ENCODE assay signal across 20 mouse cellular contexts in genomic region chr13:31439761-31440627, GRCm38 (mm10).
DNase-seq lines count a peak whose midpoint lies in the region; ATAC-seq lines count a peak whose summit lies in the region.
"Had no signal": no experiment of that assay in that cellular context is flagged by ENCODE, and none has a peak within 500 bp of the region (broad histone marks: within the 10 kb centered on the region; RNA-seq: fewer than 3 reads in every experiment).

No protein-coding gene starts in this region.

- H3K9me3 ChIP-seq in stomach, embryonic 16.5 days (replicated peaks; ENCODE audit: control insufficient read depth, low read length) = no peaks in the 10 kb centered on the region
- H3K9me3 ChIP-seq: embryonic facial prominence, embryonic 10.5 days; heart, embryonic 15.5 days; hindbrain, embryonic 10.5 days; limb, embryonic 15.5 days; midbrain, embryonic 12.5 days had no signal

- intact Hi-C loops in left cerebral cortex, postnatal 4 days (cut with DNase I) = no loop called here
- intact Hi-C loops in left cerebral cortex, postnatal 10 days (cut with DNase I) = no loop called here

- H3K4me1 ChIP-seq in stomach, embryonic 16.5 days (ENCODE audit: control insufficient read depth, insufficient read depth, low read length) = no peaks in the 10 kb centered on the region
- H3K4me1 ChIP-seq: embryonic facial prominence, embryonic 10.5 days; heart, embryonic 15.5 days; hindbrain, embryonic 10.5 days; limb, embryonic 15.5 days; midbrain, embryonic 12.5 days had no signal

- peak overlapping the region; percentile 17; the same call in 1 of the 2 replicates for H3K27ac ChIP-seq in stomach, embryonic 16.5 days (ENCODE audit: low read length)
- H3K27ac ChIP-seq: embryonic facial prominence, embryonic 10.5 days; heart, embryonic 15.5 days; hindbrain, embryonic 10.5 days; limb, embryonic 15.5 days; macrophage; midbrain, embryonic 12.5 days had no signal

- H3K27me3 ChIP-seq in stomach, embryonic 16.5 days (ENCODE audit: control insufficient read depth, insufficient read depth, low read length) = no peaks in the 10 kb centered on the region
- H3K27me3 ChIP-seq: CH12.LX; heart, embryonic 15.5 days; limb, embryonic 15.5 days; midbrain, embryonic 12.5 days had no signal

- WGBS in stomach, embryonic 16.5 days = 70% methylated on average over 9 of the region's 9 CpGs

- no peak overlapping the region for H3K9ac ChIP-seq in stomach, embryonic 16.5 days (ENCODE audit: low read length)
- H3K9ac ChIP-seq: heart, embryonic 15.5 days; limb, embryonic 15.5 days; midbrain, embryonic 12.5 days had no signal

- no peak overlapping the region for H3K4me2 ChIP-seq in stomach, embryonic 16.5 days (ENCODE audit: low read depth, low read length)
- H3K4me2 ChIP-seq: heart, embryonic 15.5 days; limb, embryonic 15.5 days; midbrain, embryonic 12.5 days had no signal

- no peak overlapping the region for H3K4me3 ChIP-seq in stomach, embryonic 16.5 days (replicated peaks; ENCODE audit: low read length)
- H3K4me3 ChIP-seq: embryonic facial prominence, embryonic 10.5 days; erythroblast, embryonic 14.5 days; heart, embryonic 15.5 days; hindbrain, embryonic 10.5 days; limb, embryonic 15.5 days; midbrain, embryonic 12.5 days had no signal

- peak; percentile 49 for DNase-seq in left cerebral cortex, postnatal 4 days
- no peak for DNase-seq in left cerebral cortex, postnatal 10 days (ENCODE audit: extremely low spot score in 1 of 2, low spot score in 2 of 2)
- peak; percentile 14 for DNase-seq in cerebellum, adult 11-12 months
- peak; percentile 75 to 83 for DNase-seq in cerebellum, postnatal 10 days
- no peak for DNase-seq in gastrocnemius, postnatal 25 days
- no peak for DNase-seq in spleen, postnatal 14 days (ENCODE audit: low spot score in 2 of 2)
- DNase-seq: adrenal gland, postnatal 36 days; kidney, adult 8-10 months; kidney, postnatal 36 days; lung, adult 2 months; thymus, adult 2 months had no signal

- ATAC-seq in stomach, embryonic 16.5 days (ENCODE audit: insufficient read depth, low FRiP score) = peak; percentile 86; the same call in 1 of the 2 replicates

- H3K36me3 ChIP-seq in stomach, embryonic 16.5 days (ENCODE audit: control insufficient read depth, insufficient read depth, low read length) = no peaks in the 10 kb centered on the region
- H3K36me3 ChIP-seq: embryonic facial prominence, embryonic 10.5 days; heart, embryonic 15.5 days; hindbrain, embryonic 10.5 days; limb, embryonic 15.5 days; midbrain, embryonic 12.5 days had no signal

Comparison
In these comparisons a context has a peak if more than half of its experiments do, and no peak if none do; other contexts are left out.
1. DNase-seq: peak in left cerebral cortex, postnatal 4 days (single experiment), cerebellum, adult 11-12 months (single experiment) and cerebellum, postnatal 10 days (2 of 2); none in left cerebral cortex, postnatal 10 days (0 of 2), gastrocnemius, postnatal 25 days (single experiment) and spleen, postnatal 14 days (0 of 2).